Mouse (Mus musculus) MEL (cell line): ENCODE measurements around the gene Zic5. TPM values are rescaled to one million over a fixed set of nuclear protein-coding genes. Genes with fewer than 3 reads are reported as not detected.

Experiments
- DNase-seq: peaks from one replicate; pipeline ENCODE4 v3.0.0; 2011; ENCODE audit warnings: low read depth, low spot score
- H3K27ac ChIP-seq: 2 replicates; pipeline ENCODE4 v1.5.1; 2012; ENCODE audit warnings: low read depth, mild to moderate bottlenecking, control low read depth, low read length, moderate library complexity; ENCODE audit not compliant: control insufficient read depth
- H3K27me3 ChIP-seq, 2 experiments: fragments of 150-350 bp in 1 of 2; sonication (generic) in 1 of 2; 2 replicates each; pipeline ENCODE4 v1.6.1; 2012; ENCODE audit warnings: low read length in 2 of 2, mild to moderate bottlenecking in 2 of 2, improper control_type of control experiment in 1 of 2, moderate library complexity in 1 of 2; ENCODE audit not compliant: insufficient read depth in 2 of 2, control insufficient read depth in 1 of 2
- H3K36me3 ChIP-seq, 2 experiments: 2 replicates each; pipeline ENCODE4 v1.6.1; 2012 to 2014; ENCODE audit warnings: low read length in 2 of 2, improper control_type of control experiment in 1 of 2, inconsistent platforms in 1 of 2, mild to moderate bottlenecking in 1 of 2; ENCODE audit not compliant: insufficient read depth in 2 of 2, control insufficient read depth in 1 of 2
- H3K4me1 ChIP-seq, 2 experiments: fragments of 150-350 bp in 1 of 2; sonication (generic) in 1 of 2; 2 replicates each; pipeline ENCODE4 v1.6.1; 2012; ENCODE audit warnings: low read length in 2 of 2, improper control_type of control experiment in 1 of 2, mild to moderate bottlenecking in 1 of 2; ENCODE audit not compliant: insufficient read depth in 2 of 2, control insufficient read depth in 1 of 2
- H3K4me3 ChIP-seq, 2 experiments: fragments of 150-350 bp in 1 of 2; sonication (generic) in 1 of 2; 2 replicates each; pipeline ENCODE4 v1.5.1; 2012; ENCODE audit warnings: low read depth in 2 of 2, low read length in 2 of 2, mild to moderate bottlenecking in 2 of 2, moderate library complexity in 2 of 2, control low read depth in 1 of 2, improper control_type of control experiment in 1 of 2; ENCODE audit not compliant: control insufficient read depth in 1 of 2, insufficient read depth in 1 of 2
- H3K79me2 ChIP-seq: 2 replicates; pipeline ENCODE4 v1.6.1; 2012; ENCODE audit warnings: mild to moderate bottlenecking, low read length, moderate library complexity; ENCODE audit not compliant: control insufficient read depth, poor library complexity, insufficient read depth
- H3K9ac ChIP-seq: 2 replicates; pipeline ENCODE4 v1.6.1; 2012; ENCODE audit warnings: low read depth, mild to moderate bottlenecking, control low read depth, low read length, moderate library complexity; ENCODE audit not compliant: control insufficient read depth, poor library complexity, severe bottlenecking
- H3K9me3 ChIP-seq: fragments of 150-350 bp; sonication (generic); replicated peaks from 2 replicates; pipeline ENCODE4 v1.6.1; 2012; ENCODE audit warnings: mild to moderate bottlenecking, low read length, improper control_type of control experiment, moderate library complexity; ENCODE audit not compliant: insufficient read depth
- CTCF ChIP-seq, 3 experiments: IDR thresholded peaks in 2 of 3; conservative IDR thresholded peaks in 1 of 3; 2 replicates each; pipeline ENCODE4 v1.5.1; 2011 to 2012; ENCODE audit warnings: low read length in 3 of 3, low read depth in 2 of 3, mild to moderate bottlenecking in 2 of 3, improper control_type of control experiment in 1 of 3, inconsistent platforms in 1 of 3, mixed read lengths in 1 of 3, moderate library complexity in 1 of 3; ENCODE audit not compliant: control insufficient read depth in 1 of 3, insufficient read depth in 1 of 3, poor library complexity in 1 of 3, severe bottlenecking in 1 of 3
- E2F4 ChIP-seq: IDR thresholded peaks from 2 replicates; pipeline ENCODE4 v1.6.1; 2011; ENCODE audit warnings: low read depth, low read length, improper control_type of control experiment, borderline replicate concordance
- ELF1 ChIP-seq: IDR thresholded peaks from 2 replicates; pipeline ENCODE4 v1.6.1; 2014; ENCODE audit warnings: low read depth, mild to moderate bottlenecking, inconsistent platforms, low read length, improper control_type of control experiment, moderate library complexity
- GABPA ChIP-seq: IDR thresholded peaks from 2 replicates; pipeline ENCODE4 v1.6.1; 2012; ENCODE audit warnings: low read depth, mild to moderate bottlenecking, inconsistent platforms, low read length, improper control_type of control experiment, moderate library complexity
- HCFC1 ChIP-seq: IDR thresholded peaks from 2 replicates; pipeline ENCODE4 v1.6.1; 2012; ENCODE audit warnings: low read depth, mild to moderate bottlenecking, inconsistent platforms, low read length, improper control_type of control experiment, moderate library complexity
- JUND ChIP-seq: IDR thresholded peaks from 2 replicates; pipeline ENCODE4 v1.6.1; 2011; ENCODE audit warnings: low read depth, mild to moderate bottlenecking, improper control_type of control experiment, low read length
- MAX ChIP-seq: IDR thresholded peaks from 2 replicates; pipeline ENCODE4 v1.6.1; 2011; ENCODE audit warnings: low read length, improper control_type of control experiment
- MEF2A ChIP-seq: IDR thresholded peaks from 2 replicates; pipeline ENCODE4 v1.6.1; 2014; ENCODE audit warnings: low read depth, mild to moderate bottlenecking, inconsistent platforms, low read length, improper control_type of control experiment; ENCODE audit not compliant: poor library complexity, insufficient replicate concordance, severe bottlenecking; ENCODE audit errors: extremely low read depth
- MYC ChIP-seq: IDR thresholded peaks from 2 replicates; pipeline ENCODE4 v1.6.1; 2011; ENCODE audit warnings: low read depth, mild to moderate bottlenecking, low read length, improper control_type of control experiment, moderate library complexity
- NELFE ChIP-seq: IDR thresholded peaks from 2 replicates; pipeline ENCODE4 v1.6.1; 2011; ENCODE audit warnings: low read depth, low read length, improper control_type of control experiment
- POLR2A ChIP-seq, 2 experiments: IDR thresholded peaks; 2 replicates each; pipeline ENCODE4 v1.6.1; 2011 to 2012; ENCODE audit warnings: low read length in 2 of 2, mild to moderate bottlenecking in 2 of 2, control low read depth in 1 of 2, improper control_type of control experiment in 1 of 2, low read depth in 1 of 2, moderate library complexity in 1 of 2; ENCODE audit not compliant: control insufficient read depth in 1 of 2, insufficient read depth in 1 of 2, poor library complexity in 1 of 2
- POLR2AphosphoS5 ChIP-seq: IDR thresholded peaks from 2 replicates; pipeline ENCODE4 v1.6.1; 2012; ENCODE audit warnings: low read depth, borderline replicate concordance, mild to moderate bottlenecking, inconsistent platforms, low read length, moderate library complexity, mixed read lengths
- TAL1 ChIP-seq: IDR thresholded peaks from 2 replicates; pipeline ENCODE4 v1.6.1; 2012; ENCODE audit warnings: mild to moderate bottlenecking, inconsistent platforms, low read length, moderate library complexity, mixed read lengths
- TCF12 ChIP-seq: IDR thresholded peaks from 2 replicates; pipeline ENCODE4 v1.6.1; 2014; ENCODE audit warnings: low read depth, mild to moderate bottlenecking, inconsistent platforms, low read length, improper control_type of control experiment, moderate library complexity
- ZNF384 ChIP-seq: IDR thresholded peaks from 2 replicates; pipeline ENCODE4 v1.6.1; 2012; ENCODE audit warnings: low read depth, mild to moderate bottlenecking, inconsistent platforms, low read length, improper control_type of control experiment
- polyA plus RNA-seq, 2 experiments: library from polyadenylated mRNA; stranded (reverse) in 1 of 2; unstranded in 1 of 2; fragments of >175 nt in 1 of 2; fragments of >200 nt in 1 of 2; gene quantifications; 2 replicates each; pipeline versions ENCODE4 v1.2.1 to v1.2.4; 2012; ENCODE audit warnings: low replicate concordance in 2 of 2, low read depth in 1 of 2; ENCODE audit not compliant: insufficient read length in 2 of 2, insufficient read depth in 1 of 2, missing spikeins in 1 of 2
- total RNA-seq: library from RNA; depleted of rRNA; stranded (reverse); fragments of 300-350 nt; gene quantifications from 2 replicates; pipeline ENCODE4 v1.2.3, GENCODE M21; 2012

Zic5 gene
- total and polyA plus RNA-seq, 3 experiments, result 10.4 to 50.6 (median 23.6) TPM

DNA sequence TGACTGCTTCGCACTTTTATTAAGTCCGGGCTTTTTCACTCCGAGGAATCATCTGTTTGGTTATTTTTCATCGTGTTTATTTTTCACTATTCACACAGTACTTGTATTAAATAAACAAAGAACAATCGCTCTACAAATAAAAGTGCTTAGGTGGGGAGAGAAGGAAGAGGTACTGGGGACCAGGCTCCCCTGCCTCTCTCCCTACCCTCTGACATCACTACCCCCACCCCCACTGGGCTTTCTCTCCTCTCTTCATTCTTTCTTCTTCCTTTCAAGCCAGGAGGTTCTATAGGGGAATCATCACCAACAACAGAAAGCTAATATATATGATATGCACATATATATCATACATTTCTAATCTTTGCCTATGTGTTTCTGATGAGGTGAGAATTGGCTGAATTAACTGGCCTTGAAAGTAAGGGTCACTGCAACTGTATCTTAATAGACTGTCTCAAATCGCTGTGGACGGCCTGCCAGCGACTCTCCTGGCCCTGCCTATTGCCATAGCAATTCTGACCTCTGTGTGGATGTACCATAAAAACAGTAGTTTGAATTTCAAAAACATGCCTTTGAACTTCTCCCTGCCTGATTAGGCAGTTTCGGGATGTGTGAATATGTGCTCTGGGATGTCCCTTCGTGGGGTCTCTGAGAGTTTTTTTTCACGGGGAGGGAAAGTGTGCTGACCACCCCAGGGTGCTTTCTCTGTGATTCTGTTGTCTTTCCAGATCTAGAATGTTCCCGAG, 11.3 kb downstream of the Zic5 start:
- Histone ChIP-seq H3K27me3 (no peaks in the 10 kb centered on the region), H3K4me3 (no peak overlapping the region)
- no peak for TF ChIP-seq TAL1
- TF ChIP-seq POLR2AphosphoS5, result no peak
- no peak for TF ChIP-seq POLR2A (IDR thresholded peaks at IDR 0.05; ENCODE audit: control insufficient read depth in 1 of 2, insufficient read depth in 1 of 2, low read depth in 1 of 2, low read length in 2 of 2, poor library complexity in 1 of 2)
- TF ChIP-seq ZNF384, result no peak
- TF ChIP-seq HCFC1, result no peak
- no peak for TF ChIP-seq MAX
- TF ChIP-seq ELF1, result no peak

DNA sequence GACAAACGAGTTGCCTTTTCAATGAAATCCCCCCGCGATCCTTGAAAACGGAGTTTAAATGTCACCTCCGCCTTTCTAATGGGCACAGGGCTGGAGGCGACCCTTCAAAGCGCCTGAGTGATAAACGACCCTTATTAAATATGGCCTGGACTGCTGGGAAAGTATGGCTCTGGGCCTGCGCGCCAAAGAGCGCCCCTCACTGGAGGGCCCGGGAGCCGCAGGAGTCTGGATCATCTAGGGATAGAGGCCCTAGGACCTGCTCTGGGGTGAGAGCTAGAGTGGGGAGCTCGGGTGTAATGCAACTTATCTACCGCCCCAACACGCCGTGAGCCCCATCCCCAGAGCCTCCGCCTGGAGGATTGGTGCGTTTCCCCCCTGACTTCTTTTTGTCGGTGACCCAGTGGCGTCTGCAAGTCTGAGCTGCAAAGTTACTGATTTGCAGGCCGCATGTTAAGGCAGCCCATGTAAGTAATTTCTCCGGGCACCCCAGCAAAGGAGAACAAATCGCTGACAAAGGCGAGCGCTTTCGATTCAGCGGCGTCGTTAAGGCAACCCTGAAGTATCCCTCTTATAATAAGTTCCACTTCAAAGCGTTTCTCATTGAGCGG, 12.0 kb downstream of the Zic5 start:
- Histone ChIP-seq H3K27me3 (no peaks in the 10 kb centered on the region), H3K9ac (no peak overlapping the region), H3K4me1 (peaks cover 0 to 3% of the 10 kb centered on the region in 2 experiments; a peak in 2 of 4 replicates), H3K36me3 (peaks cover 2 to 7% of the 10 kb centered on the region in 2 experiments; a peak in 3 of 4 replicates), H3K27ac (no peak overlapping the region), H3K4me3 (no peak overlapping the region), H3K79me2 (no peaks in the 10 kb centered on the region), H3K9me3 (no peaks in the 10 kb centered on the region)
- no peak for DNase-seq
- TF ChIP-seq GABPA (no peak), CTCF (IDR thresholded peaks at IDR 0.05 in 2 of 3, conservative IDR thresholded peaks at IDR 0.05 in 1 of 3; ENCODE audit: control insufficient read depth in 1 of 3, insufficient read depth in 1 of 3, low read depth in 2 of 3, low read length in 3 of 3, poor library complexity in 1 of 3, severe bottlenecking in 1 of 3) (peak in 1 of 3 experiments; percentile 38; a peak in 3 of 6 replicates), MYC (no peak)

More for the DNA sequence above, 11.3 kb downstream of the Zic5 start:
- H3K27ac ChIP-seq, result no peak overlapping the region
- peaks cover 2 to 7% of the 10 kb centered on the region in 2 experiments for H3K36me3 ChIP-seq
- H3K4me1 ChIP-seq, result peaks cover 0 to 3% of the 10 kb centered on the region in 2 experiments; a peak in 2 of 4 replicates
- DNase-seq, result no peak
- no peak overlapping the region for H3K9ac ChIP-seq
- H3K9me3 ChIP-seq, result no peaks in the 10 kb centered on the region
- no peaks in the 10 kb centered on the region for H3K79me2 ChIP-seq

DNA sequence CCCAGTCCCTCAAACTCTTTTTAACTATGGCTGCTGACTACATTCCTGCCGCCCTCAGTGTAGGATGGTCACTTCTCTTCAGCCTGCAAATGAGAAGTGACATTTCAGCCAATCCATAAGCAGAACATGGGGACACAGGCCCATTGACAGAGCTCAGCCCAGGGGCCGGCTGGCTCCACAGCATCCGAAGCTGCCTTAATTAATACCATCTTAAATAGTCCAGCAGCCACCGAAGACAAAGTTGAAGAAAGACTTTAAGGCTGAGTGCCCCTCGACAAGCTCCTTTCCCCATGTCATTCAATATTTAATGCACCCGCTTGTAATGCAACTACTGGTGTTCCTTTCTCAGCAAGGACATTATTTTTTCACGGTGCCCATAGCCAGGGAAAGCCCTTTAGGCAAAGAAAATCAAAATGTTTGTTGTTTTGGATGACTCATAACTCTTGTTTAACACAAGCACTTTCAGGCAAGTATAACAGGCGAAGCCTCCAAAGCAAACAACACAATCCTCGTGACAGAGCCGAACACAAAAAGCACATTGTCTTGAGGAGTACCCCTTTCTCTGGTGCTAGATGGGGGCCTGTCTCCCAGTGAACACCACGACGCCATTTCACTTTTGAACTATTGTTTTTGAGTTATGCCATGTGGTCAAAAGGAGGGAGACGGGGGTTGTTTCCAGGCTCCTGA, 12.6 kb downstream of the Zic5 start:
- H3K27me3 ChIP-seq, result no peaks in the 10 kb centered on the region
- H3K4me3 ChIP-seq, result no peak overlapping the region
- no peak overlapping the region for H3K9ac ChIP-seq
- H3K9me3 ChIP-seq, result no peaks in the 10 kb centered on the region
- H3K4me1 ChIP-seq, result peaks cover 0 to 3% of the 10 kb centered on the region in 2 experiments; a peak in 2 of 4 replicates
- no peaks in the 10 kb centered on the region for H3K79me2 ChIP-seq
- no peak overlapping the region for H3K27ac ChIP-seq
- DNase-seq, result no peak
- H3K36me3 ChIP-seq, result peaks cover 0 to 7% of the 10 kb centered on the region in 2 experiments; a peak in 2 of 4 replicates
- TF ChIP-seq JUND (no peak), E2F4 (no peak), POLR2A (IDR thresholded peaks at IDR 0.05; ENCODE audit: control insufficient read depth in 1 of 2, insufficient read depth in 1 of 2, low read depth in 1 of 2, low read length in 2 of 2, poor library complexity in 1 of 2) (no peak), TCF12 (no peak), HCFC1 (no peak), NELFE (no peak), POLR2AphosphoS5 (no peak), MEF2A (no peak)
- TF ChIP-seq, all 39 proteins: peak for 0
